ENCODE assay signal across 8 mouse cellular contexts in genomic region chr13:52818760-52819159, GRCm38 (mm10).
DNase-seq lines count a peak whose midpoint lies in the region; ATAC-seq and TF ChIP-seq lines count a peak whose summit lies in the region.

No protein-coding gene starts in this region.

- peak; percentile 81 for DNase-seq in cerebellum, adult 9-10 months
- DNase-seq in heart, adult 11 months: peak; percentile 96
- peak; percentile 96 for DNase-seq in lung, postnatal 0 days (ENCODE audit: low spot score)
- DNase-seq in hindbrain, postnatal 0 days (ENCODE audit: low spot score): no peak
- DNase-seq in thymus, postnatal 10 days (ENCODE audit: low spot score in 2 of 2): no peak

- H3K9ac ChIP-seq in forebrain, embryonic 15.5 days (replicated peaks): no peak overlapping the region
- H3K9ac ChIP-seq in forebrain, embryonic 12.5 days: no peak overlapping the region
- no peak overlapping the region for H3K9ac ChIP-seq in kidney, embryonic 14.5 days (ENCODE audit: low read depth, low read length)
- no peak overlapping the region for H3K9ac ChIP-seq in lung, postnatal 0 days (replicated peaks; ENCODE audit: low read depth)
- no peak overlapping the region for H3K9ac ChIP-seq in hindbrain, postnatal 0 days (replicated peaks; ENCODE audit: low read length)

- no peak overlapping the region for H3K4me2 ChIP-seq in forebrain, embryonic 15.5 days (replicated peaks)
- no peak overlapping the region for H3K4me2 ChIP-seq in forebrain, embryonic 12.5 days
- H3K4me2 ChIP-seq in kidney, embryonic 14.5 days (replicated peaks; ENCODE audit: low read depth, low read length): no peak overlapping the region
- H3K4me2 ChIP-seq in lung, postnatal 0 days (replicated peaks; ENCODE audit: low read depth, low read length): no peak overlapping the region
- H3K4me2 ChIP-seq in hindbrain, postnatal 0 days (ENCODE audit: low read depth, low read length): no peak overlapping the region

- TF ChIP-seq EP300 in lung, postnatal 0 days (IDR thresholded peaks at IDR 0.05): peak; percentile 74

- peak overlapping the region; percentile 68 for H3K27ac ChIP-seq in forebrain, embryonic 15.5 days (replicated peaks)
- no peak overlapping the region for H3K27ac ChIP-seq in forebrain, embryonic 12.5 days
- peak overlapping the region; percentile 66; the same call in 1 of the 2 replicates for H3K27ac ChIP-seq in kidney, embryonic 14.5 days (ENCODE audit: low read depth, low read length)
- H3K27ac ChIP-seq in lung, postnatal 0 days (ENCODE audit: low read length): peak overlapping the region; percentile 69
- H3K27ac ChIP-seq in hindbrain, postnatal 0 days: no peak overlapping the region

- H3K4me1 ChIP-seq in forebrain, embryonic 15.5 days: peaks cover 30% of the 10 kb centered on the region
- peaks cover 26% of the 10 kb centered on the region for H3K4me1 ChIP-seq in forebrain, embryonic 12.5 days
- H3K4me1 ChIP-seq in kidney, embryonic 14.5 days (ENCODE audit: control insufficient read depth, insufficient read depth, low read length): peaks cover 58% of the 10 kb centered on the region
- peaks cover 30% of the 10 kb centered on the region; the same call in 1 of the 2 replicates for H3K4me1 ChIP-seq in lung, postnatal 0 days (ENCODE audit: insufficient read depth, low read depth, low read length)
- peaks cover 15% of the 10 kb centered on the region; the same call in 1 of the 2 replicates for H3K4me1 ChIP-seq in hindbrain, postnatal 0 days (ENCODE audit: insufficient read depth, low read length)

- no peaks in the 10 kb centered on the region for H3K27me3 ChIP-seq in forebrain, embryonic 15.5 days
- peaks cover 15% of the 10 kb centered on the region for H3K27me3 ChIP-seq in forebrain, embryonic 12.5 days
- no peaks in the 10 kb centered on the region for H3K27me3 ChIP-seq in kidney, embryonic 14.5 days (ENCODE audit: control insufficient read depth, insufficient read depth, low read length)
- no peaks in the 10 kb centered on the region for H3K27me3 ChIP-seq in lung, postnatal 0 days (replicated peaks; ENCODE audit: insufficient read depth, low read length)
- H3K27me3 ChIP-seq in hindbrain, postnatal 0 days (ENCODE audit: insufficient read depth, low read length): no peaks in the 10 kb centered on the region

- H3K9me3 ChIP-seq in forebrain, embryonic 15.5 days: no peaks in the 10 kb centered on the region
- no peaks in the 10 kb centered on the region for H3K9me3 ChIP-seq in forebrain, embryonic 12.5 days
- H3K9me3 ChIP-seq in kidney, embryonic 14.5 days (ENCODE audit: control insufficient read depth, low read length): no peaks in the 10 kb centered on the region
- H3K9me3 ChIP-seq in lung, postnatal 0 days (ENCODE audit: low read length): no peaks in the 10 kb centered on the region
- no peaks in the 10 kb centered on the region for H3K9me3 ChIP-seq in hindbrain, postnatal 0 days (ENCODE audit: low read length)

- ATAC-seq in forebrain, embryonic 15.5 days (replicated peaks): no peak
- ATAC-seq in forebrain, embryonic 12.5 days (ENCODE audit: low FRiP score): no peak
- ATAC-seq in kidney, embryonic 14.5 days (ENCODE audit: low FRiP score, low TSS enrichment): no peak
- peak; percentile 57 for ATAC-seq in lung, postnatal 0 days
- no peak for ATAC-seq in hindbrain, postnatal 0 days

- no peaks in the 10 kb centered on the region for H3K36me3 ChIP-seq in forebrain, embryonic 15.5 days
- H3K36me3 ChIP-seq in forebrain, embryonic 12.5 days (replicated peaks): no peaks in the 10 kb centered on the region
- no peaks in the 10 kb centered on the region for H3K36me3 ChIP-seq in kidney, embryonic 14.5 days (ENCODE audit: control insufficient read depth, insufficient read depth, low read length)
- no peaks in the 10 kb centered on the region for H3K36me3 ChIP-seq in lung, postnatal 0 days (ENCODE audit: insufficient read depth, low read length)
- no peaks in the 10 kb centered on the region for H3K36me3 ChIP-seq in hindbrain, postnatal 0 days (ENCODE audit: insufficient read depth, low read length)

- no peak for TF ChIP-seq CTCF in lung, postnatal 0 days (IDR thresholded peaks at IDR 0.05)
- no peak for TF ChIP-seq CTCF in hindbrain, postnatal 0 days (IDR thresholded peaks at IDR 0.05; ENCODE audit: low read depth)

- H3K4me3 ChIP-seq in forebrain, embryonic 15.5 days: no peak overlapping the region
- no peak overlapping the region for H3K4me3 ChIP-seq in forebrain, embryonic 12.5 days (replicated peaks)
- no peak overlapping the region for H3K4me3 ChIP-seq in kidney, embryonic 14.5 days (ENCODE audit: low read length)
- no peak overlapping the region for H3K4me3 ChIP-seq in lung, postnatal 0 days (ENCODE audit: low read depth, low read length)
- no peak overlapping the region for H3K4me3 ChIP-seq in hindbrain, postnatal 0 days (ENCODE audit: low read length)

- WGBS in forebrain, embryonic 15.5 days: 37% methylated on average over 3 of the region's 3 CpGs
- WGBS in forebrain, embryonic 12.5 days: 37% methylated on average over 3 of the region's 3 CpGs
- WGBS in kidney, embryonic 14.5 days: 4% methylated on average over 3 of the region's 3 CpGs
- 11% methylated on average over 3 of the region's 3 CpGs for WGBS in lung, postnatal 0 days
- WGBS in hindbrain, postnatal 0 days: 21% methylated on average over 3 of the region's 3 CpGs

Comparison
In these comparisons a context has a peak if more than half of its experiments do, and no peak if none do; other contexts are left out.
1. H3K27ac ChIP-seq: peak in forebrain, embryonic 15.5 days (single experiment), kidney, embryonic 14.5 days (single experiment) and lung, postnatal 0 days (single experiment); none in forebrain, embryonic 12.5 days (single experiment) and hindbrain, postnatal 0 days (single experiment).
2. DNase-seq: peak in cerebellum, adult 9-10 months (single experiment), heart, adult 11 months (single experiment) and lung, postnatal 0 days (single experiment); none in hindbrain, postnatal 0 days (single experiment) and thymus, postnatal 10 days (0 of 2).